8 mouse cellular contexts compared by ENCODE assay signal in the genomic region with DNA sequence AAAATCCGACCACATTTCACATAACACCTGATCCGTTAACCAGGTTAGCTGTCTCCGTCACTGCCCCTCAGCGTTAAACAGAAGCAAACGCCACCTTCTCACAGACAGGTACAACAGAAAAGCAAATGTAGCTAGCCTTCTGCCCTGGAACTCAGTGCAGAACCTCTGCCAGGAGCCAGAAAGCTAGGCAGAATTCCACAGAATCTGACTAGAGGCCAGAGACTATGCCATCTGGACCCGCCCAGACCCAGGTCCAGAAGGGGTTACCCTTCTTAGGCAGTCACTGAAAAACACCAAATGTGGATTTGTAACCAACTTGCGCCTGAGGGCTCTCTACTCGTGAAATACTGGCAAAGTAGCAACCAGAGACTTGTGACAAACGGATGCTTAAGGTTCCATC.
"Had no signal": no experiment of that assay in that cellular context is flagged by ENCODE, and none has a peak within 500 bp of the region (broad histone marks: within the 10 kb centered on the region; RNA-seq: fewer than 3 reads in every experiment).

No protein-coding gene starts in this region.

- DNase-seq: kidney, postnatal 10 days; kidney, postnatal 4 days; left cerebral cortex, postnatal 4 days; lung, adult 18-20 months; right cerebral cortex, postnatal 25 days; thymus, adult 2 months; thymus, postnatal 25 days had no signal

- ATAC-seq: midbrain, embryonic 13.5 days had no signal
